Mouse (Mus musculus) heart, postnatal 10 days (tissue): ENCODE results near the gene Gm20388. TPM values are rescaled to one million over a fixed set of nuclear protein-coding genes. Genes with fewer than 3 reads are reported as not detected.

Source experiments
- DNase-seq, 2 experiments: peaks; one replicate each; pipeline ENCODE4 v3.0.0; 2021
- intact Hi-C: fragments of 180-260 bp; cut with DNase I; formaldehyde crosslinking; loops from one replicate; pipeline ENCODE4 v1.15.1; 2025
- total RNA-seq, 2 experiments: library from RNA; stranded (reverse); gene quantifications; 2 replicates each; pipeline ENCODE4 v1.2.3; 2021

The Gm20388 gene
- total RNA-seq, 2 experiments from 2014 or later = 2.0 to 2.2 TPM

DNA sequence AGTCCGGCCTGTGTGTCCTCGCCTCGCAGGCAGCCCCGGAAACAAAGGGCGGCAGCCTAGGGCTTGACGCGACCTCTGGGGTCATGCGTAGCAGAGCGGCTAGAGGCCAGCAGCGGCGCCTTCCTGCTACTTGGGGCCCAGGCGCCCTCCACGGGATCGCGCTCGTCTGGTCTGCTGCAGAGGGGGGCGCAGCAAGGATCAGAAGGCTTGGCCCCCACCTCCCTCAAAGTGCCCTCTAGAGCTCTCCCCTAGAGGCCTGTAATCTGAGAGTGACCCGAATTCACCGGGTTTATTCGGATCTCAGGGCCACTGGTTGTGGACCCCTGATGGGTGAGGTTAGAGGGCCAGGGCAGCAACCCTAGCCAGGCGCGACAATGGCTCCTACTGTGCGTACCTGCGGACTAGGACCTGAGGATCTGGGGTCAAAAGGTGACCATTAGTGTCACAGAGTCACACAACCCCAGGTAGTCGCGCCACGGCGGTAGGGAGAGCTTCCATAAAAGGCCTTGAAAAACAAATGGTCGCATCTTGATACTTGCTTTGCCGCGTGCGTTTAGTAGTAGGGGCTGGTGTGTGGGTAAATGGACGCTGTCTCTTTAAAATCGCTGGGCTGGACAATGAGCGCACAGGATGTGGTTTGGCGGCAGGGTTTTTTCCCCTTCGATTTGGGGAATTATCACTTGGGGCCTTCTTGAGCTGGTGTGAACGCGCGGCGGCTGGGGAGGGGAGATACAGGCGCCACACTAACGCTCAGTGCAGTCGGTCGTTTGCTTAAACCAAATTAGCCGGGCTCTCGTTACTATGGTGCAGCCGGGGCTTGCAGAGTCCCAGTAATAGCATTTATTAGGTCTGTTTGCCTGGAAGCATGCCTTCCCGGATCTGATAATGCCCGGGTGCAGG, 576.1 kb downstream of the Gm20388 start:
- peak; percentile 68 to 71 for DNase-seq
- intact Hi-C loops = loop anchor here (5.0 kb wide), 1 partner anchor 69 kb away; no protein-coding TSS in a partner anchor

DNA sequence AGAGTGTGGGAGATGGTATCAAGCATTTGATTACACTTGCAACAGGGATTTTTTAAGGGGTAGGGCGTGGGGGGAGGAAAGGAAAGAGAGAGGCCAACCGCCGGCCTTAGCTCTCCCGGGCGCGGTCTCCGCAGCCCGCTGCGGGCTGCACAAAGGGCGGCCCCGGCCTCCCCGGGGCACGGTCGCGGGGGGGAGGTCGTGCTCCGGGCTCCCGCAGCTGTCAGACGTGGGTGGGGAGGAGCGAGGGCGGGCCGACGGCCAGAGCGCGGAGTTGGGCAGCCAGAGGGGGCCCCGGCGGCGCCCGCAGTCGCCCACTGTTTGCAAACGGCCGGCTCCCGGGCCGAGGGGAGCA, 576.7 kb downstream of the Gm20388 start:
- DNase-seq = peak; percentile 73 to 76

DNA sequence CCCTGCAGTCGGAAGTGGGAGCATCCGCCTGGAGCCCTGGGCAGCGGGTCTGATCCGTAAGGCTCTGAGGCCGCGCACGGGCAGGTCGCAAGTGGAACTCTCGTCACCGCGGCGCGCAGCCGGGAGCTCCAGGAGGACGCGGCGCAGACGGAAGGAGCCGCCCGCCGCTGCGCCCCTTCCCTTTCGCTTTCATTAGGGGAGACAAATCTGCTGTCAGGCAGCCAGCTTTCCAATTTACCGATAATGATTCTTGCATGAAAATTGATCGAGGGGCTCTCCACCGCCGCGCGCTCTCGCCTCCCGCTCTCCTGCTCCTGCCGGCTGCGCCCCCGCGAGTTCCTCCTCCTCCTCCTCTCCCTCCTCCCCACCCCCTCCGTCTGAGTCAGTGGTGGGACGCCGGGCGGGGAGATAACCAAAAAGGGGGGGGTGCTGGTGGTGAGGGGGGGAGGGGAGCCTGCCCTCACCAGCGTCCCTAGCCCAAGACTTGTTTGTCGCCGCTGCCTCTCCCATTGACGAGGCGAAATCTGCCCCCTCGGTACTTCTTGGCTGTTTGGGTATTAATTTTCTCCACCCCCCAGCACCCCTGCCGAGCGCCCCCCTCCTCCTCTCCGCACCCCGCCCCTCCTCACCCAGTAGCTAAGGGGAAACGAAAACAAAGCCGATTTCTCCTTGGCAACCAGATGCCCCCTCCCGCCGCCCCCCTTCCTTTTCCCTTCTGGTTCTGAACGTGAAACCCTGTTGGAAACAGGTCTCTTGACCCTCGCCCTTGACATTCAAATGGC, 577.3 kb downstream of the Gm20388 start:
- peak in 1 of 2 experiments; percentile 46 for DNase-seq
- intact Hi-C loops = loop anchor here (5.0 kb wide), 1 partner anchor 71 kb away; no protein-coding TSS in a partner anchor

More for the DNA sequence above, 576.7 kb downstream of the Gm20388 start:
- intact Hi-C loops = loop anchor here (5.0 kb wide), 1 partner anchor 70 kb away; no protein-coding TSS in a partner anchor

DNA sequence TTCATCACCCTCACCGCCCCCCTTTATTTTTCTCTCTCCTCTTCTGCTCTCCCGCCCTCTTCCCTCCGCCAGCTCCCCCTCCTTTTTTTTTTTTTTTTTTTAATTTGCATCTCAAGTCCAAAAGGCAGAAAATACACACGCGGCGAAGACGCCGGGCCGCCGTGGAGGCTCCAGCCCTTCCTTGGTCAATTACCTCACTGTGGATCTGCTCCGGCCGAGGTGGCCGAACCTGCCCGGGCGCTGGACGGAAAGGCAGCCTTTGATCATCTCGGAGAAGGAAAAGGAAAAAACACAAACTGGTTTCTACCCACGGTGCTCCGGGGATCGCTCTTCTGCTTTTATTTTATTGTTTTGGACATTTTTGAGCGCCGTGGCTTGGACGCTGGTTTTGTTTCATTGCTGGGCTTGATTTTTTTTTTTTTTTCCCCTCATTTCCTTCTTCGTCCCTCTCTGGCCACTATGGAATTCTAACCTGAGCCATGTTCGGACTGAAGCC, 578.0 kb downstream of the Gm20388 start:
- intact Hi-C loops = loop anchor here (1.0 to 5.0 kb wide), 2 partner anchors 46 to 71 kb away; no protein-coding TSS in a partner anchor
- peak in 1 of 2 experiments; percentile 46 for DNase-seq

DNA sequence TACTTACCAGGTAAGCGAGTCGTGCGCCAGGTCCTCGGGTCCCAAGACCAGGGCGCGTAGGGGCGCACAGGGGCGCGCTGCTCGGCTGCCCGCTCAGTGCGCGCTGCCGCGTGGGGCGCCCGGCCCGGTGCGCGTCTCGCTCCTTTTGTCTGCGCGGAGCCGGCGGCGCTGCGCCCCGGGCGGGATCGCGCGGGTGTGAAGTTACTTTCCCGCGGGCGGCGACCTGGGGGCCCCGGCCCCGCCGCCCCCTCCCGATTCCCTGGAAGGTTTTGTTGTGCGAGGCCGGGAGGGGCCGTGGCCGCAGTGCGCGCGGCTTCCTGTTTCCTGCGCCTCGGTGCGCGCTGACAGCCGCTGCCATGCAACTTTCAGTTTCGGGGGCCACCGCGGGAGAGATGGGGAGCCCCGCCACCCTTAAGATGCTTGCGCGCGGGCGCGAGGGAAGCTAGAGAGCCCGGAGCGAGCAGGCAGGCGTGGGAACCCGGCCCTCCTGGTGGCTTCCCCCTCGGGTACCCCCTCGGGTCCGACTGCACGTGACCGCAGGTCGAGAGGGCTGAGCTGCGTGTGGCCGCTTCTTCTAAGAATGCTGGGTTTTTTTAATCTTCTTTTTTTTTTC, 578.6 kb downstream of the Gm20388 start:
- DNase-seq = peak; percentile 74 to 76
- intact Hi-C loops = loop anchor here (1.0 to 5.0 kb wide), 2 partner anchors 45 to 72 kb away; no protein-coding TSS in a partner anchor

DNA sequence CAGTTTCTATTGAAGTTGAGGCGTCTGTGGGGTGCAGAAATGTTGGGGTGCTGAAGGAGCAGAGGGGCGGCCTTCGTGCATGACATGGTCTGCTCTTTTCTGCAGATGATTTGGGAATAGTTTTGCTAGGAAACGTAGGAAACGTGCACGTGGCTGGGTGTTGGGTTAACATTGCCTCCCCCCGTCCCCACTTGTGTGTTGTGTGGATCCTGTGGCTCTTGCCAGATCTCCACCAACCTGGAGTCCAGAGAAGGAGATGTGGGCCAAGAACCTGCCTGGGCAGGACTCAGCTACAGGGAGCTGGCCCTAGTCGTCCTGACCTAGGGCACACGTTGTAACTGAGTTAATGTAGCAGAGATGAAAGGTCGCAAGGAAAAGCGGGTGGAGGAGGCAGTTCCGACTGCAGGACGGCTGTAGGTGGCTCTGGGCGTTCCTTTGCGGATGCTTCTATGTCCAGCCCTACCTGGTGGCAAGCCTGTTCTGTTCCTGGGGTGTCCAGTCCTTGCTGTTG, 579.2 kb downstream of the Gm20388 start:
- intact Hi-C loops = loop anchor here (1.0 to 5.0 kb wide), 2 partner anchors 44 to 73 kb away; no protein-coding TSS in a partner anchor
- peak in 1 of 2 experiments; percentile 39 for DNase-seq

DNA sequence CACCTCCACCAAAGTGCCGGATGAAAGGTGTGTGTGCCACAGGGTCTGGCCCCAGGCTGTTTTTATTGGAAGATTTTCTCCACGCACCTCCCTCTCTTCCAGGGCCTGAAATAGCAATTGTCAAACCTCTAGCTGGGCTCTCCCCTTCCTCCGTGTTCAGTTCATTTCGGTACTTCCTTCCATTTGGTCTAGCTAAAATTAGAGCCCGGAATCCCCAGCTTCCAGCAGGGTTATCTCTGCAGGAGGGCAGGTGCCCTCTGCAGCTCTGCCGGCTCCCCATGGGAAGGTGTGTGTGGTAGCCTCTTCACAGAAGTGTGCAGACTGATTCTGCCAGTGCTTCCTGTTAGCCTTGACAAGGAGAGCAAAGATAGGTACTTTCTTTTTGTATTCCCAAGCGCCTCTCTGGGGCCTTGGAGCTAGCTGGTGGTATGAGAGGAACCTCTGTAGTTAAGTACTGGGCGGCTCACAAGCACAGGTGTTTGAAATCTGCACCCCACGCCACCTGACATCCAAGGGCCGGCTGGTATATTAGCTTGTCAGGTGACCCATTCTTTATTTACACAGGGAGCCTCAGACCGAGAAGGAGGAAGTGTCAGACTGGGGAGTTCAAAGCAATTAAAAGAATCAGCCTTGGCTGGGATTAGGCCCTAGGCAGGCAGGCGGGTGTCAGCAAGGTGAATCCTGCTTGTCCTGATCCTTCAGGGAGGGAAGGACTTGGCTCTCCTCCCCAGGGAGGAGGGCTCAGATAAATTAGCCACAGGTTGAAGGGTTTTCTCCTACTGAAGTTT, 579.9 kb downstream of the Gm20388 start:
- intact Hi-C loops = no loop called here
- peak in 1 of 2 experiments; percentile 31 for DNase-seq

DNA sequence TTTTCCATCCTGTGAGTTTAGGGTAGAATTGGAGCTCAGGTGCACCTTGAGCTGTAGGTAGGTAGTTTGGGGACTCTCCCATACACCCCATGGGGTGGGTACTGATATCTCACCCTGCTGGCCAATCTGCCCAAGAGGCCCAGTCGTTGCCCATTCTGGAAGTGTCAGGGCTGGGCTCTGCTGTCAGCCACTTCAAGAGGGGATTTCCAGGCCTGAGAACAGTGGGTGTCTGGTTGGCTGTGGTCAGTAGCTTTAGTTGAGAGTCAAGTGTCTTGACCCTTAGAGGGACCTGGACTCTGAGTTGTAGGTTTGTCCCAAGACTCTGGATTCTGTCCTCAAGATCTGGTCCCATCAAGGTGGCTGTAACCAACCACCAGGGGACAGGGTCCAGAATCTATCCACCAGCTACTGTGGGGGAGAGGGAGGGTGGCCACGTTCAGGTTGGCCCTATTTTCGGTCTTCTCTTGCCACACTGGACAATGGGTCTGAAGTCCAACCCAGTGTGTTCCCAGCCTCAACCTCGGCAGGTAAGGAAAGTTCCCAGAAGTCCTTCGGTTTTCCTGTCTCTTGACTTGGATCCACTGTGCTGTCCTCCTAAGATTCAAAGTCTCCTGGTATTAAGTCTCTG, 580.6 kb downstream of the Gm20388 start:
- DNase-seq = no peak
- intact Hi-C loops = no loop called here

DNA sequence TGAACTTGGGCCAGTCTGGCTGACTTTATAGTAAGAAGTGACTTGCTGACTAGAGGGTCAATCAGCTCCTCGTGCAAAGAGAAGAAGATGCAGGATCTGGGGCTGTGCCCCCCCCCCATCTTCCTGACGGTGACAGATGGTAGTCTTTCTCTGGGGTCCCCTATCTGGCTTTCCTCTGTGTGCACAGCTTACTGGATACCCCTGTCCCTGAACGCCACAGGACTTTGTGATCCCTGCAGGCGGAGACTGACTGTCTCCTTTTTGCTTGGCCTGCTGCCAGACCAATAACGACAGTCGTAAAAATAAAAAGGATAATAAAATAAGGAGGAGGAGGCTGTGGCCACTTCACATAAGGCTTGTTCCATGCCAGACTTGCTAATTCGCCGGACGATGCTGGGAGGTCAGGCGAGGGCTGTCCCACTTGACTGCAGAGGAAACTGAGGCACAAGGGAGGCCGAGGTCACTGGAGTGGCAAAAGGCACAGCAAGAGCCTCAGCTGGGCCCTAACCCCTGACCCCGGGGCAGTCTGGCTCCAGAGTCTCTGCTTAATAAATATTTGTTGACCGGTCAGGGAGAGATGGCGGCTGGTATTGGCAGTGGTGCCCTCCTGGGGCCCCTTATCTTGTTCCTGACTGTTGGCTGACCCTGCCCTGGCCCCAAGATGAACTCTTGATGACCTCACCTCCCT, 581.7 kb downstream of the Gm20388 start:
- peak in 1 of 2 experiments; percentile 27 for DNase-seq
- intact Hi-C loops = no loop called here

DNA sequence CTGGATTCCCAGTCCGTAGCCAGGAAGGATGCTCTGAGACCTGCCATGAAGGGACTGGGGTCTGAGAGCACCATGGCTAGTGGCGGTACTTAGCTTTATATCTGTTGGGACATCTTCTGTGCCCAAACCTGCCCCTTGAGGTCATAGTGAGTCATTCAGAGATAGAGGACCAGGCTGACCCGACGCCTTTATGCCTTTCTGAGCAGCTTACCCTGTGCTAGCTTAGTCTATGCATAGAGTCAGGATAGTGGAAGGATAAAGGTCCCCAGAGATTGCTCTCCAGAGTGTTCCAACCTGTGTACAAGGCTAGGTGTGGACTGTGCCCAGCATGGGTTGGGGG, 582.2 kb downstream of the Gm20388 start:
- DNase-seq = no peak
- intact Hi-C loops = no loop called here

DNA sequence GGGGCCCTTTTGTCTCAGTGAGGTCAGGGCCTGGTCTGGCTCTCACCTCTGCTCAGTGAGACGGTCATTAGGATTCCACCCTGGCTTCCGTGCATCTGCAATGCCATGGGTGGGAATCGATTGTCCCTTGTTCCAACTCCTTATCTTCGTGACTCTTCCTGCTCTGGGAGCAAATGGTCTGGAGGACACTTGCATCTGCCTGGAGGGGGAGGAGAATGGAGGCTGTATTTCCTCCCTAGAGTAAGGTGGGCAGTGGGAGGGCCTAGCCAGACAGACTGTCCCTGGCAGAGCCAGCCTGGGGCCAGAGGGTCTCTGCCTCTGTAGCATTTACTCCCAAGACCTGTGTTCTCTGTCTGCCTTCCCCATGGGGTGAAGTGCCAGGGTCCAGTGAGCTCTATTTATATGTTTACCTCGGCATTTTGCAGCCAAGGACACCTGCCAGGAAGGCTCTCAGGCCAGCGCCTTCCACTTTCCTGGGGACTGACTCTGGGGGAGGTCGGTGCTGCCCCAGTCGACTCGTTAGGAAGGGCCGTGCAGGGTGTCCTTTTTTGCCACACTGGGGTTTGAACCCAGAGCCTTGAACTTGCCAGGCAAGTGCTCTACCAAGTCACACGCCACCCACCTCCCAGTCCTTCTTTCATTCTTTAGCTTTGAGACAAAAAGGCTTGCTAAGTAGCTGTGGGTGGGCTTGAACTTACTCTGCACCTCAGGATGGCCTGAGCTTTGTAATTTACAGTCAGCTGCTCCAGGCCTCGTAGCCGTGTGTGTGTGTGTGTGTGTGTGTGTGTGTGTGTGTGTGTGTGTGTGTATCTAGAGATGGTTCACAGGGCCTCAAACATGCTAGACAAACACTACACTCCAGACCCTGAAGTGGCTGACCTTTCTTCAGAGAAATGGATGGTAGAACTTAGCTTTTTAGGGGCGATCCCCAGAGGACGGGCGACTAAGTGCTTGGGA, 583.1 kb downstream of the Gm20388 start:
- no peak for DNase-seq
- intact Hi-C loops = no loop called here

DNA sequence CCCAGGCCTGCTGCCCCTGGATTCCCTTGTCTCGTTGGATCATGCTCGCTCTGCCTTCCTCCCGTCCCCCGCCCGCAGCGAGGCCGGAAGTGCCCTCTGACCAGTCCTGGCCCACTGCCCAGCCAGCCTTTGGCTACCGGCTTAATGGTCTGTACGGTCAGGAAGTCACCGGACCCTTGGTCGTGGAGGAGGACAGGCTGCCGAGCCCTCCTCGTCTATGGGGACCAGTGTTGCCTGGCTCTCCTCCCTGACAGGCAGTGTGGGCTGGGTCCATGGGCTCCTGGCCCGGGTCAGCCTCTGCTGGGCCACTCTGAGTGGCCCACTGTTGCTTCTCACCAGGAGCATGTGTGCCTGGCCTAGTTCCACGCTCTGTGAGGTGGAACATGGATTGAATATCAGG, 584.3 kb downstream of the Gm20388 start:
- DNase-seq = peak; percentile 83 to 87
- intact Hi-C loops = no loop called here

DNA sequence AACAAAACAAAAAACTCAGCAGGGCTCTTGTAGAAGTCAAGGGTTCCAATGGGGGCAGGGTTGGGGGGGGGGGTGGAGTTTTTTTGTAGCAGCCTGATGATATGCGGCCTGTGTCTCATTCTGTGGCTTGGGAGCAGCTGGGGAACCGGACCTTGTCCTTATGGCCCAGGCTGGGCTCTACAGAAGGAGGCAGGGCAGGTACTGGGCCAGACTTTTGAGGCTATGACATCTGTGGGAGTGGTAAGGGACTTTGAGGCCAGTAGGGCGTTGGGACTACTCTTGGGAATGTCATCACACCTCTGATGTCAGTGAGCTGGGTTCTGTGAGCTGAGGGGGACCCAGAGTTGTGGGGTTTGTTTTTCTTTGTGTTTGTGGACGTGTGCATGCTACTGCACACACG, 584.8 kb downstream of the Gm20388 start:
- DNase-seq = no peak
- intact Hi-C loops = no loop called here

DNA sequence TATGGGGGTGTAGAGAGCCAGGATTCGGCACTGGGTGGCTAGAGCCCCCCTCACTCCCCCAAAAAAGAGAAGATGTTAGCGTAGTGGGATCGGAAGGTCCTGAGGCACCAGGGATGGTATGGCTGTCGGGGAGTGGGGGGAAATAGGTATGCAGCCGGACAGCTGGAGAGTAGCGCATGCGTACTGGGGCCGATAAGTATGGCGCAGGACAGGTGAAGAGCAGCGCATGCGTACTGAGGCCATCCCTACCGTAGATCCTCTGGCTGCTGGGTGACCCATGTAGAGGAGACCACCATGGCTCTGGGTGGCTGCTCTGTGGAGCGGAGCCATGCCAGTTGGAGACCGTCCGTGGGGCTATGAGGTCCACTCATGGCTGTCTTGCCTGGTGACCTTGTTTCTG, 585.8 kb downstream of the Gm20388 start:
- DNase-seq = no peak
- intact Hi-C loops = no loop called here

DNA sequence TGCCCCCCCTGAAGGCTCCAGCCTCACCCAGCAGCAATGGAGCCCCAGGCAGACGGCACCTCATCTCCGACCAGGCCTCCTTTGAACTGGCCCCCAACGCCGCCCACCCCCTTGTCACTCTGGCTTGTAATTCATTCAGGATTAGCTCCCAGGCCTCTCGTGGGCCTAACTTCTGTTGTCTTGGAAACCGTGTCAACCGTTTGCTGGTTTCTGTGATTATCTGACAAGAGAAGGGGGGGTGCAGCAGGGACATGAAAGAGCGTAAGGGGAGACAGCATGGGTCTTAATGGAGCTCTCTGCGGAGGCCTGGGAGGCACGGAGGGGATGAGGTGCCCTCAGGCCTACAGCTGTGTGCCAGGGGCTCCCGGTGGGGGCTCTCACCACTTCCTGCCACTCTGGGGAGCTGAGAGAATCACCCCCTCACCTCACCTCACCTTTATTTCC, 586.9 kb downstream of the Gm20388 start:
- no peak for DNase-seq
- intact Hi-C loops = no loop called here

DNA sequence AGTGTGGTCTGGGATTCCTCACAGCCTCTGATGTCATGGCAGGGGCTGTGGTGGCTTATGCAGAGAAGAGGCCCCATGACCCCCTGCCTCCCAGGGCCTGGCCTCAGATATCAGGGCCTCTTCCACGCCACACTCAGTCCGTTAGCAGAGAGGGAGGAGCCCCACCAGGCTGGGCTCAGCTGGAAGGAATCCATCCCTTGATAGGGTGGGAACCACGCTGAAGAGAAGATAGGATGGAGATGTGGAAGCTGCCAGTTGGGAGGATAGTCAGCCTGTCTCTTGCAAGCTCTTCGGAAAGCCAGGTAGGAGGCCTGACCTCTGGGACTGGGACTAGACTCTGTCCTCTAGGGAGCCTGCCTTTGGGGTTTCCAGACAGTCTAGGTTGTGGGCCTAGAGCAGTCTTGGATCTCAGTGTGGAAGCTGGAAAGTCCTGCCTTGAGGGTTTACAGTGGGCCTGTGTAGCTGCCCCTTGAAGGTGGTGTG, 587.7 kb downstream of the Gm20388 start:
- intact Hi-C loops = no loop called here
- DNase-seq = peak; percentile 22 to 57

DNA sequence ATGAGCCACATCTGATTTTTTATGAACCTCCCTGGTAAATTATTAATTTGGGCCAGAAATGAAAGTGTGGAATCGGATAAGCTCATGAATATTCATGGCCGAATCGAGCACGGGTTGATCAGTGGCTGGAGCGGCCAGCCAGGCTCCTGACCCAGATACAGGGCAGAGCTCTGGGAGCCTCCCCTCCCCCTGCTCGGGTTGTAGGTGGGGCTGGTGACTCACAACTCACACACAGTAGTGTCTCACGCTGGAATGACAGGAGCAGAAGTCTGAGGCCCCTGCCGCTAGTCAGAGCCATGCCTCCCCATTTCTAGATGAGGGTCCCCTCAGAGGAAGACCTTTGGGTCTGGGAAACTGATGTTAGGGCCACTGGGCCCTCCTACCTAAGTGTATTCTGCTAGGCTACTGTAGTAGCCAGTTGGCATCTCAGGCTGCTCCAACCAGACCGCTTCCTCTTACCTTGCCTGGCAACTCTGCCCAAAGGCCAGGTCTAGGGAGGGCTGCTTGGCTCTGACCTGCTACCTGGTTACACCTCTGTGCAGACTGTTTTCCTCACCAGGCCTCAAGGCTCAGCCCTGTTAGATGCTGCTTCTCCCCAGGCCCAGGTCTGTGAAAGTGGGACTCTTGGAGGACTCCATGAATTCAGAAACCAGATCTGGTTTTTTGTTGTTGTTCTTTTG, 588.4 kb downstream of the Gm20388 start:
- DNase-seq = peak; percentile 79 to 87
- intact Hi-C loops = no loop called here
